Mouse (Mus musculus) lung, postnatal 0 days (tissue): ENCODE data around the gene 2010111I01Rik. TPM values are rescaled to one million over a fixed set of nuclear protein-coding genes. Genes with fewer than 3 reads are reported as not detected.
A peak's percentile ranks its signal among the peaks of the same experiment; 100 is the strongest.

ENCODE experiments used
- ATAC-seq: fragments of 200-750 bp; cut with Nextera tagmentation; 2 replicates; pipeline ENCODE4 v1.8.0; 2017; ENCODE audit warnings: moderate library complexity
- DNase-seq: peaks from one replicate; pipeline ENCODE4 v3.0.0-alpha.2; 2016; ENCODE audit warnings: low spot score
- H3K27ac ChIP-seq: fragments of 300-500 bp; sonication (generic); 2 replicates; pipeline ENCODE4 v1.5.1; 2014; ENCODE audit warnings: antibody characterized with exemption, mild to moderate bottlenecking, low read length, mixed read lengths
- H3K27me3 ChIP-seq: fragments of 300-500 bp; sonication (generic); replicated peaks from 2 replicates; pipeline ENCODE4 v1.6.1; 2014; ENCODE audit warnings: low read length, mixed read lengths; ENCODE audit not compliant: insufficient read depth
- H3K36me3 ChIP-seq: fragments of 300-500 bp; sonication (generic); 2 replicates; pipeline ENCODE4 v1.6.1; 2014; ENCODE audit warnings: low read length, mixed read lengths; ENCODE audit not compliant: insufficient read depth
- H3K4me1 ChIP-seq: fragments of 300-500 bp; sonication (generic); 2 replicates; pipeline ENCODE4 v1.6.1; 2014; ENCODE audit warnings: antibody characterized with exemption, low read depth, low read length, mixed read lengths; ENCODE audit not compliant: insufficient read depth
- H3K4me2 ChIP-seq: fragments of 300-500 bp; sonication (generic); replicated peaks from 2 replicates; pipeline ENCODE4 v1.6.1; 2014; ENCODE audit warnings: low read depth, mild to moderate bottlenecking, low read length, moderate library complexity, mixed read lengths
- H3K4me3 ChIP-seq: fragments of 300-500 bp; sonication (generic); 2 replicates; pipeline ENCODE4 v1.5.1; 2014; ENCODE audit warnings: low read depth, low read length
- H3K9ac ChIP-seq: fragments of 300-500 bp; sonication (generic); replicated peaks from 2 replicates; pipeline ENCODE4 v1.6.1; 2014; ENCODE audit warnings: low read depth, mild to moderate bottlenecking
- H3K9me3 ChIP-seq: fragments of 300-500 bp; sonication (generic); 2 replicates; pipeline ENCODE4 v1.6.1; 2016; ENCODE audit warnings: low read length, mixed read lengths
- CTCF ChIP-seq: IDR thresholded peaks from 2 replicates; pipeline ENCODE4 v1.5.1; 2016; ENCODE audit warnings: antibody characterized with exemption, mild to moderate bottlenecking
- EP300 ChIP-seq: IDR thresholded peaks from 2 replicates; pipeline ENCODE4 v1.6.1; 2016; ENCODE audit warnings: antibody characterized with exemption, mild to moderate bottlenecking, control low read depth
- WGBS: fragments of 180-500 bp; shearing (Covaris S2); extraction: QIAGEN DNeasy Blood & Tissue Kit; methylation state at CpG from one replicate; pipeline ENCODE4 v1.1.7; 2014; 5-methylcytosine and 5-hydroxymethylcytosine counted together
- microRNA counts: library from miRNA; unstranded; fragments of <30 nt; microRNA quantifications from one replicate; lab custom pipeline; 2015
- microRNA-seq: library from miRNA; unstranded; fragments of <30 nt; microRNA quantifications from one replicate; pipeline ENCODE4, GENCODE M21; 2016
- polyA plus RNA-seq: library from polyadenylated mRNA; unstranded; fragments of >200 nt; fragmentation: Nextera tagmentation; extraction: Ambion mirVana; gene quantifications from 2 replicates; pipeline ENCODE4 v1.2.1, GENCODE M21; 2015

2010111I01Rik gene
- polyA plus RNA-seq, 1 experiment from 2014 or later, result 130 TPM

GRCm38 (mm10) chr13:63356101-63356500 lies 391.4 kb downstream of the 2010111I01Rik start:
- DNase-seq (no peak), ATAC-seq (no peak)
- 95% methylated on average over 4 of the region's 4 CpGs for WGBS

GRCm38 (mm10) chr13:63356558-63356957 lies 391.9 kb downstream of the 2010111I01Rik start:
- Histone ChIP-seq H3K27me3 (no peaks in the 10 kb centered on the region), H3K27ac (no peak overlapping the region), H3K9ac (no peak overlapping the region), H3K4me2 (no peak overlapping the region), H3K36me3 (no peaks in the 10 kb centered on the region), H3K9me3 (no peaks in the 10 kb centered on the region), H3K4me3 (no peak overlapping the region), H3K4me1 (no peaks in the 10 kb centered on the region)
- TF ChIP-seq CTCF (peak; percentile 91), EP300 (no peak)
- peak; percentile 66 for DNase-seq
- ATAC-seq, result no peak
- 33% methylated on average over 3 of the region's 3 CpGs for WGBS

More at GRCm38 (mm10) chr13:63356101-63356500, 391.4 kb downstream of the 2010111I01Rik start:
- TF ChIP-seq EP300 (no peak), CTCF (no peak)
- Histone ChIP-seq H3K4me3 (no peak overlapping the region), H3K27ac (no peak overlapping the region), H3K9ac (no peak overlapping the region), H3K36me3 (no peaks in the 10 kb centered on the region), H3K27me3 (no peaks in the 10 kb centered on the region), H3K4me2 (no peak overlapping the region), H3K4me1 (no peaks in the 10 kb centered on the region), H3K9me3 (no peaks in the 10 kb centered on the region)

- Histone ChIP-seq H3K9ac (no peak overlapping the region), H3K27me3 (no peaks in the 10 kb centered on the region), H3K36me3 (no peaks in the 10 kb centered on the region), H3K4me2 (no peak overlapping the region), H3K4me1 (no peaks in the 10 kb centered on the region), H3K27ac (no peak overlapping the region), H3K4me3 (no peak overlapping the region), H3K9me3 (no peaks in the 10 kb centered on the region)
- ATAC-seq (peak; percentile 32; the same call in 1 of the 2 replicates), DNase-seq (no peak)
- TF ChIP-seq CTCF (no peak), EP300 (peak; percentile 18; the same call in 1 of the 2 replicates)
- 62% methylated on average over 4 of the region's 4 CpGs for WGBS
These were observed 394.7 kb downstream of the 2010111I01Rik start for GRCm38 (mm10) chr13:63359393-63359792.

- no peak overlapping the region for H3K9ac ChIP-seq
- TF ChIP-seq CTCF, result no peak
- TF ChIP-seq EP300, result no peak
- H3K4me3 ChIP-seq, result no peak overlapping the region
- no peak overlapping the region for H3K27ac ChIP-seq
- no peaks in the 10 kb centered on the region for H3K4me1 ChIP-seq
- no peaks in the 10 kb centered on the region for H3K9me3 ChIP-seq
- H3K36me3 ChIP-seq, result no peaks in the 10 kb centered on the region
- H3K4me2 ChIP-seq, result no peak overlapping the region
- DNase-seq, result peak; percentile 18
- ATAC-seq, result peak; percentile 68
- H3K27me3 ChIP-seq, result no peaks in the 10 kb centered on the region
- WGBS, result 54% methylated on average over 4 of the region's 4 CpGs
These were observed 395.6 kb downstream of the 2010111I01Rik start for GRCm38 (mm10) chr13:63360111-63360885.

GRCm38 (mm10) chr13:63361755-63362154 lies 397.1 kb downstream of the 2010111I01Rik start:
- TF ChIP-seq CTCF, result no peak
- no peak for TF ChIP-seq EP300
- H3K9ac ChIP-seq, result no peak overlapping the region
- H3K4me3 ChIP-seq, result no peak overlapping the region
- no peak overlapping the region for H3K27ac ChIP-seq
- no peaks in the 10 kb centered on the region for H3K4me1 ChIP-seq
- 66% methylated on average over 3 of the region's 3 CpGs for WGBS
- H3K27me3 ChIP-seq, result no peaks in the 10 kb centered on the region
- no peak for DNase-seq
- no peaks in the 10 kb centered on the region for H3K9me3 ChIP-seq
- no peaks in the 10 kb centered on the region for H3K36me3 ChIP-seq
- H3K4me2 ChIP-seq, result no peak overlapping the region
- no peak for ATAC-seq

GRCm38 (mm10) chr13:63373460-63374166 lies 408.9 kb downstream of the 2010111I01Rik start:
- Histone ChIP-seq H3K27ac (no peak overlapping the region), H3K27me3 (no peaks in the 10 kb centered on the region), H3K9me3 (no peaks in the 10 kb centered on the region), H3K4me2 (no peak overlapping the region), H3K4me3 (no peak overlapping the region), H3K9ac (no peak overlapping the region), H3K4me1 (no peaks in the 10 kb centered on the region), H3K36me3 (no peaks in the 10 kb centered on the region)
- WGBS, result 79% methylated on average over 7 of the region's 7 CpGs
- ATAC-seq (no peak), DNase-seq (no peak)
- TF ChIP-seq CTCF (no peak), EP300 (no peak)

MicroRNA genes within 50 kb of the gene (microRNA counts, 519-probe panel; counts per million panel counts)
- microRNA mmu-miR-23b (lab: Ali Mortazavi, UCI) (6,099 counts per million, percentile 79 among the panel's probes with 10 or more counts), microRNA mmu-miR-24 (lab: Ali Mortazavi, UCI) (5,506 counts per million, percentile 71 among the panel's probes with 10 or more counts), microRNA mmu-miR-27b (lab: Ali Mortazavi, UCI) (4,079 counts per million, percentile 39 among the panel's probes with 10 or more counts)

Small RNAs within 50 kb of the gene (microRNA-seq; reads per million reads assigned to microRNA genes)
- gene Mir23b, result 33,087 reads per million, percentile 98 among the genes with 10 or more reads in this experiment
- gene Mir24-1, result not detected
- gene Mir27b, result 4,323 reads per million, percentile 88 among the genes with 10 or more reads in this experiment
- not detected for gene Mir3074-1

Other genes with a start within 250 kb of the 2010111I01Rik start
- gene Platr25, start 204.2 kb upstream of the 2010111I01Rik start, polyA plus RNA-seq, result 8.4 and 9.0 TPM in 2 replicates
- gene Gm5141, start 179.1 kb upstream of the 2010111I01Rik start, polyA plus RNA-seq, result 2.1 and 3.4 TPM in 2 replicates
- gene Fbp2, start 106.5 kb upstream of the 2010111I01Rik start, polyA plus RNA-seq, result 1.2 and 2.7 TPM in 2 replicates
- 1.1 and 2.4 TPM in 2 replicates for gene Fbp1, start 76.6 kb upstream of the 2010111I01Rik start, polyA plus RNA-seq